Mouse (Mus musculus): ENCODE measurements around the gene Mtx1. TPM values are rescaled to one million over a fixed set of nuclear protein-coding genes. Genes with fewer than 3 reads are reported as not detected.
A peak's percentile ranks its signal among the peaks of the same experiment; 100 is the strongest.

Gene Mtx1
- 208 and 225 TPM in 2 replicates for polyA plus RNA-seq (2014; fragmentation: Nextera tagmentation; extraction: Ambion mirVana)

- no peak for DNase-seq (ENCODE audit: low spot score)
- peaks cover 2% of the 10 kb centered on the region; the same call in 1 of the 2 replicates for H3K27me3 ChIP-seq (ENCODE audit: control insufficient read depth, insufficient read depth, low read length)
- peaks cover 6% of the 10 kb centered on the region for H3K4me1 ChIP-seq (ENCODE audit: control insufficient read depth, insufficient read depth, low read length)
- peak within 1 kb of the TSS; percentile 72 for H3K9ac ChIP-seq (replicated peaks; ENCODE audit: low read length)
- 2% methylated on average over 21 of the region's 21 CpGs for WGBS
- H3K27ac ChIP-seq (replicated peaks; ENCODE audit: low read depth, low read length) = peak within 1 kb of the TSS; percentile 59
- peak; percentile 8 for ATAC-seq (replicated peaks; ENCODE audit: insufficient number of reproducible peaks, low FRiP score, low TSS enrichment, low read depth)
- no peaks in the 10 kb centered on the region for H3K9me3 ChIP-seq (replicated peaks; ENCODE audit: control insufficient read depth, low read length)
- H3K4me3 ChIP-seq (ENCODE audit: low read depth, low read length) = peak within 1 kb of the TSS; percentile 52
- no peaks in the 10 kb centered on the region; the same call in 1 of the 2 replicates for H3K36me3 ChIP-seq (replicated peaks; ENCODE audit: control insufficient read depth, insufficient read depth, low read depth, low read length)
- H3K4me2 ChIP-seq (ENCODE audit: low read depth, low read length) = peak within 1 kb of the TSS; percentile 90
Observed at GRCm38 (mm10) chr3:89226900-89227299, at the start of gene Mtx1. Gene Mtx1 (minus strand): TSS chr3:89227088.

GRCm38 (mm10) chr3:89276061-89276460, 49.2 kb upstream of the Mtx1 start:
- WGBS = 93% methylated on average over 13 of the region's 13 CpGs
- no peak overlapping the region for H3K27ac ChIP-seq (replicated peaks; ENCODE audit: low read depth, low read length)

GRCm38 (mm10) chr3:89271760-89272159, 44.9 kb upstream of the Mtx1 start:
- ATAC-seq (replicated peaks; ENCODE audit: insufficient number of reproducible peaks, low FRiP score, low TSS enrichment, low read depth) = no peak
- no peak overlapping the region for H3K4me3 ChIP-seq (ENCODE audit: low read depth, low read length)
- no peak overlapping the region for H3K27ac ChIP-seq (replicated peaks; ENCODE audit: low read depth, low read length)
- no peaks in the 10 kb centered on the region for H3K27me3 ChIP-seq (ENCODE audit: control insufficient read depth, insufficient read depth, low read length)
- no peak for DNase-seq (ENCODE audit: low spot score)
- H3K36me3 ChIP-seq (replicated peaks; ENCODE audit: control insufficient read depth, insufficient read depth, low read depth, low read length) = no peaks in the 10 kb centered on the region
- WGBS = 67% methylated on average over 6 of the region's 6 CpGs
- H3K9me3 ChIP-seq (replicated peaks; ENCODE audit: control insufficient read depth, low read length) = no peaks in the 10 kb centered on the region
- H3K9ac ChIP-seq (replicated peaks; ENCODE audit: low read length) = no peak overlapping the region
- H3K4me2 ChIP-seq (ENCODE audit: low read depth, low read length) = no peak overlapping the region
- peaks cover 5% of the 10 kb centered on the region for H3K4me1 ChIP-seq (ENCODE audit: control insufficient read depth, insufficient read depth, low read length)

More at GRCm38 (mm10) chr3:89276061-89276460, 49.2 kb upstream of the Mtx1 start:
- H3K27me3 ChIP-seq (ENCODE audit: control insufficient read depth, insufficient read depth, low read length) = peaks cover 5% of the 10 kb centered on the region
- H3K4me2 ChIP-seq (ENCODE audit: low read depth, low read length) = no peak overlapping the region
- ATAC-seq (replicated peaks; ENCODE audit: insufficient number of reproducible peaks, low FRiP score, low TSS enrichment, low read depth) = no peak
- H3K4me3 ChIP-seq (ENCODE audit: low read depth, low read length) = no peak overlapping the region
- no peak for DNase-seq (ENCODE audit: low spot score)
- no peaks in the 10 kb centered on the region for H3K36me3 ChIP-seq (replicated peaks; ENCODE audit: control insufficient read depth, insufficient read depth, low read depth, low read length)
- H3K9me3 ChIP-seq (replicated peaks; ENCODE audit: control insufficient read depth, low read length) = no peaks in the 10 kb centered on the region
- H3K9ac ChIP-seq (replicated peaks; ENCODE audit: low read length) = no peak overlapping the region
- H3K4me1 ChIP-seq (ENCODE audit: control insufficient read depth, insufficient read depth, low read length) = peaks cover 16% of the 10 kb centered on the region

GRCm38 (mm10) chr3:89270891-89271290, 44.0 kb upstream of the Mtx1 start:
- no peak for DNase-seq (ENCODE audit: low spot score)
- WGBS = 70% methylated on average over 6 of the region's 6 CpGs
- no peak for ATAC-seq (replicated peaks; ENCODE audit: insufficient number of reproducible peaks, low FRiP score, low TSS enrichment, low read depth)
- no peaks in the 10 kb centered on the region for H3K27me3 ChIP-seq (ENCODE audit: control insufficient read depth, insufficient read depth, low read length)
- peak overlapping the region; percentile 79; the same call in 1 of the 2 replicates for H3K9ac ChIP-seq (replicated peaks; ENCODE audit: low read length)
- H3K4me3 ChIP-seq (ENCODE audit: low read depth, low read length) = no peak overlapping the region; the same call in 1 of the 2 replicates
- no peak overlapping the region for H3K27ac ChIP-seq (replicated peaks; ENCODE audit: low read depth, low read length)
- H3K9me3 ChIP-seq (replicated peaks; ENCODE audit: control insufficient read depth, low read length) = no peaks in the 10 kb centered on the region
- H3K4me1 ChIP-seq (ENCODE audit: control insufficient read depth, insufficient read depth, low read length) = peaks cover 5% of the 10 kb centered on the region
- H3K4me2 ChIP-seq (ENCODE audit: low read depth, low read length) = peak overlapping the region; percentile 80; the same call in 1 of the 2 replicates
- no peaks in the 10 kb centered on the region for H3K36me3 ChIP-seq (replicated peaks; ENCODE audit: control insufficient read depth, insufficient read depth, low read depth, low read length)

DNA sequence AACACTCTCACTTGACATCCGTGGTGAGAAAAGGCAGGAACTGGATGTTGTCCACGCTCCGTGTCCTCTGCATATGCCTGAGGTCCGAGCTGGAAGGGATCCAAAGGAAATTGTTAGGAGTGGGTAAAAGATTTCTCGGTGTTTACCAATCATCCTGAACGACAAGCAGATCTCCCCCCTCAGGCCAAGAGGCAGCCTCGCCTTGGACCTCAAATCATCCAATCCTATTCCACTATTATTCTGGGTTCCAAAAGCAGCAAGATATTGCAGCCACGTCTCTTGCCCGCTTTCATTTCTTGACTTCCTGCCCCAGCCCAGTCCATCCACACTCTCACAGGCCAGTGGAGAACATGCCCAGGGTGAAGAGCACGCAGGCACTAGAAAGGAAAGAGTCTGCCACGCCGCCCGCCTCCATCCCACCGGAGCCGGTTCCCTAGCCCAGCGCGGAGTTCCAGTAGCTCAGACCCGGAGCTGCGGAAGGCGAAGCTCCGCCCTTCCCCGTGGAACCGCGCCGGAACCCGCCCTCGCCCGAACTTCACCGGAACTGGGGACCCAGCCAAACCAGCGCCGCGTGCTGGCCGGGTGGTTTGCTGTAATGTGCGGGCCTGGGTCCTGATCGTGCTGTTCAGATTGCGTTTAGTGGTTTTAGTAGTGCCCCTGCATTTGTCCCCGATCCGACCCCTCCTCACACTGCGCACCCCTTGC, 43.3 kb upstream of the Mtx1 start, which contains the start of gene Slc50a1:
Slc50a1 (minus strand) TSS at position 520 of the 705 bp plus-strand sequence.
- peak within 1 kb of the TSS; percentile 50 for H3K4me3 ChIP-seq (ENCODE audit: low read depth, low read length)
- no peaks in the 10 kb centered on the region for H3K9me3 ChIP-seq (replicated peaks; ENCODE audit: control insufficient read depth, low read length)
- ATAC-seq (replicated peaks; ENCODE audit: insufficient number of reproducible peaks, low FRiP score, low TSS enrichment, low read depth) (no peak), DNase-seq (ENCODE audit: low spot score) (peak; percentile 79)
- H3K27ac ChIP-seq (replicated peaks; ENCODE audit: low read depth, low read length) = no peak within 1 kb of the TSS; the same call in 1 of the 2 replicates
- peak within 1 kb of the TSS; percentile 79 for H3K9ac ChIP-seq (replicated peaks; ENCODE audit: low read length)
- H3K4me1 ChIP-seq (ENCODE audit: control insufficient read depth, insufficient read depth, low read length) = peaks cover 5% of the 10 kb centered on the region
- H3K27me3 ChIP-seq (ENCODE audit: control insufficient read depth, insufficient read depth, low read length) = no peaks in the 10 kb centered on the region
- 3% methylated on average over 39 of the region's 39 CpGs for WGBS
- no peaks in the 10 kb centered on the region for H3K36me3 ChIP-seq (replicated peaks; ENCODE audit: control insufficient read depth, insufficient read depth, low read depth, low read length)
- H3K4me2 ChIP-seq (ENCODE audit: low read depth, low read length) = peak within 1 kb of the TSS; percentile 80

DNA sequence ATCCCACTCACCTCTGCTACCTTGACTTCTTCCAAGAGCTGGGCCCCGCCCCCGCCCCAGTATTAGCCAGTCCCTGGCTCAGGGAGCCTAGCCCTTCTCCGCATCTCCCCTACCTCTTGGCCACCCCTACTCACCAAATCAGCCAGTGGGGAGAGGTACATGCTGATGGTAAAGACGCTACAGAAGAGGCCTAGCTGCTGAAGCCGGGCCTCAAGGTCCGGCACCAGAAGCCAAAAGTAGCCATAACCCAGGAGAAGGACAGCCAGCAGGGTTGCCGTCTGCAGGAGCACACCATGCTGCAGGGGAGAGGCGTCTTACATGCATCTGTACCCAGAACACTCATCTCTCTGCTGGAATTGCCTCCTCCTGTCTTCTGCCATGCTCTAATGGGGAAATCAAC, 42.0 kb upstream of the Mtx1 start:
- peaks cover 5% of the 10 kb centered on the region for H3K4me1 ChIP-seq (ENCODE audit: control insufficient read depth, insufficient read depth, low read length)
- no peaks in the 10 kb centered on the region for H3K36me3 ChIP-seq (replicated peaks; ENCODE audit: control insufficient read depth, insufficient read depth, low read depth, low read length)
- no peak overlapping the region for H3K4me2 ChIP-seq (ENCODE audit: low read depth, low read length)
- H3K9me3 ChIP-seq (replicated peaks; ENCODE audit: control insufficient read depth, low read length) = no peaks in the 10 kb centered on the region
- no peak overlapping the region for H3K27ac ChIP-seq (replicated peaks; ENCODE audit: low read depth, low read length)
- DNase-seq (ENCODE audit: low spot score) (no peak), ATAC-seq (replicated peaks; ENCODE audit: insufficient number of reproducible peaks, low FRiP score, low TSS enrichment, low read depth) (no peak)
- no peaks in the 10 kb centered on the region for H3K27me3 ChIP-seq (ENCODE audit: control insufficient read depth, insufficient read depth, low read length)
- H3K4me3 ChIP-seq (ENCODE audit: low read depth, low read length) = no peak overlapping the region
- peak overlapping the region; percentile 1; the same call in 1 of the 2 replicates for H3K9ac ChIP-seq (replicated peaks; ENCODE audit: low read length)
- 55% methylated on average over 8 of the region's 8 CpGs for WGBS

- under 1% methylated on average over 20 of the region's 20 CpGs for WGBS
- no peaks in the 10 kb centered on the region for H3K36me3 ChIP-seq (replicated peaks; ENCODE audit: control insufficient read depth, insufficient read depth, low read depth, low read length)
- peak overlapping the region; percentile 79 for H3K4me2 ChIP-seq (ENCODE audit: low read depth, low read length)
- H3K9me3 ChIP-seq (replicated peaks; ENCODE audit: control insufficient read depth, low read length) = no peaks in the 10 kb centered on the region
- H3K4me1 ChIP-seq (ENCODE audit: control insufficient read depth, insufficient read depth, low read length) = peaks cover 5% of the 10 kb centered on the region
- no peak overlapping the region for H3K27ac ChIP-seq (replicated peaks; ENCODE audit: low read depth, low read length)
- peak overlapping the region; percentile 55 for H3K4me3 ChIP-seq (ENCODE audit: low read depth, low read length)
- peak overlapping the region; percentile 73 for H3K9ac ChIP-seq (replicated peaks; ENCODE audit: low read length)
- no peaks in the 10 kb centered on the region for H3K27me3 ChIP-seq (ENCODE audit: control insufficient read depth, insufficient read depth, low read length)
- DNase-seq (ENCODE audit: low spot score) = peak; percentile 94
- ATAC-seq (replicated peaks; ENCODE audit: insufficient number of reproducible peaks, low FRiP score, low TSS enrichment, low read depth) = peak; percentile 87
Observed at GRCm38 (mm10) chr3:89266439-89266893, 39.6 kb upstream of the Mtx1 start.

DNA sequence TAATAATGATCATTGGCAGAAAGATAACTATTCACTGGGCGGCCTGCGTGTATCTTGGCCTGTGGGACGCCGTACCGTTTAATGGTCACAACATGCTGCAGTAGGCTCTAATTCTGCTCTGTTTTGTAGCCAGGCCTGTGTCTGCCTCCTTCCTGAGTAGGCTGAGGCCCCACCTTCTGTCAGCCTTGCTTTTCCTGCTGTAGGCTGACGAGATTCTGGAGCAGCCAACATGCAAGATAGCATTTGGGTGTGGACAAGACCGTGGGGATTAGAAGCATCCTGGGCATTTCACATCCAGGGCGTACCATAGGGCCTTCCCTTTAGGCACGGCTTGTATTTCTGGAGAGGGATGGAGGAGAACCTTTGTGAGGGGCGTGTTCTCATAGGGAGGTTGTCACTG, 35.5 kb upstream of the Mtx1 start:
- H3K36me3 ChIP-seq (replicated peaks; ENCODE audit: control insufficient read depth, insufficient read depth, low read depth, low read length) = no peaks in the 10 kb centered on the region
- no peak overlapping the region for H3K27ac ChIP-seq (replicated peaks; ENCODE audit: low read depth, low read length)
- H3K4me1 ChIP-seq (ENCODE audit: control insufficient read depth, insufficient read depth, low read length) = no peaks in the 10 kb centered on the region
- no peak overlapping the region for H3K4me3 ChIP-seq (ENCODE audit: low read depth, low read length)
- H3K9me3 ChIP-seq (replicated peaks; ENCODE audit: control insufficient read depth, low read length) = no peaks in the 10 kb centered on the region
- ATAC-seq (replicated peaks; ENCODE audit: insufficient number of reproducible peaks, low FRiP score, low TSS enrichment, low read depth) (no peak), DNase-seq (ENCODE audit: low spot score) (no peak)
- WGBS = 70% methylated on average over 10 of the region's 10 CpGs
- H3K4me2 ChIP-seq (ENCODE audit: low read depth, low read length) = no peak overlapping the region
- H3K27me3 ChIP-seq (ENCODE audit: control insufficient read depth, insufficient read depth, low read length) = no peaks in the 10 kb centered on the region
- H3K9ac ChIP-seq (replicated peaks; ENCODE audit: low read length) = no peak overlapping the region
